Comparison of ENCODE assay signal across 18 mouse cellular contexts in the genomic region with DNA sequence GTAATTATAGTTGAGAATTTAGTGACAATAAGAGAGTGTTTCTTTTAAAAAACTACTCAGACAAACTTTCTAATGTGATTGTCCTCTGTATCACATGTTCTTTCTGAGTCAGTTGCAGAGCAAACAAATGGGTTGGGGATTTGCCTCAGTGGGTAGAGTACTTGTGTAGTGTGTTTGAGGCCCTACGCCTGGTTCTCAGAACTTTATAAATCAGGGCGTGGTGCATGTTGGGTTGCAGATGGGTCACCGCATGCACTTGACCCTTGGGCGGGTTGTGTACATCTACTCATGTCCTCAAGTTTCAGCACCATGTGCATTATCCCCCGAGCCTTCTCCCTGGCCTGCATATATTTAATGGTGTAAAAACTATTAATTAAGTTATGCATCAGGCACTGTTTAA.
"Had no signal": no experiment of that assay in that cellular context is flagged by ENCODE, and none has a peak within 500 bp of the region (broad histone marks: within the 10 kb centered on the region; RNA-seq: fewer than 3 reads in every experiment).

No protein-coding gene starts in this region.

- H3K4me1 ChIP-seq: limb, embryonic 10.5 days; midbrain, embryonic 10.5 days; midbrain, embryonic 13.5 days; neural tube, embryonic 13.5 days had no signal

- H3K9ac ChIP-seq: limb, embryonic 13.5 days; liver, embryonic 15.5 days; lung, embryonic 14.5 days; midbrain, embryonic 13.5 days; neural tube, embryonic 13.5 days had no signal

- DNase-seq: lung, embryonic 14.5 days; retina, postnatal 1 day; right cerebral cortex, postnatal 25 days; spleen, adult 18-20 months; thymus, adult 2 months; thymus, postnatal 14 days; thymus, postnatal 4 days had no signal

- H3K27me3 ChIP-seq: limb, embryonic 13.5 days; liver, embryonic 15.5 days; megakaryocyte, embryonic 14.5 days; midbrain, embryonic 13.5 days; neural tube, embryonic 13.5 days had no signal

- H3K4me3 ChIP-seq: limb, embryonic 10.5 days; limb, embryonic 13.5 days; liver, embryonic 15.5 days; megakaryocyte, embryonic 14.5 days; midbrain, embryonic 10.5 days; midbrain, embryonic 13.5 days; myocyte; neural tube, embryonic 13.5 days had no signal

- H3K36me3 ChIP-seq: limb, embryonic 10.5 days; limb, embryonic 13.5 days; midbrain, embryonic 10.5 days; midbrain, embryonic 13.5 days; neural tube, embryonic 13.5 days had no signal

- ATAC-seq: hindbrain, postnatal 0 days; midbrain, embryonic 13.5 days; midbrain, embryonic 16.5 days had no signal

- H3K27ac ChIP-seq: hindbrain, postnatal 0 days; kidney, postnatal 0 days; limb, embryonic 10.5 days; limb, embryonic 13.5 days; midbrain, embryonic 10.5 days; midbrain, embryonic 13.5 days; neural tube, embryonic 13.5 days had no signal

- H3K9me3 ChIP-seq: limb, embryonic 10.5 days; limb, embryonic 13.5 days; liver, embryonic 15.5 days; megakaryocyte, embryonic 14.5 days; midbrain, embryonic 10.5 days; midbrain, embryonic 13.5 days; neural tube, embryonic 13.5 days had no signal

- H3K4me2 ChIP-seq: limb, embryonic 13.5 days; liver, embryonic 15.5 days; lung, embryonic 14.5 days; midbrain, embryonic 13.5 days; neural tube, embryonic 13.5 days had no signal
